In genomic region chr17:32109201-32109940, GRCm38 (mm10) we compare ENCODE assay signal across 22 mouse cellular contexts. TPM values are rescaled to one million over a fixed set of nuclear protein-coding genes. Genes with fewer than 3 reads are reported as not detected.
A peak's percentile ranks its signal among the peaks of the same experiment; 100 is the strongest.
DNase-seq lines count a peak whose midpoint lies in the region; ATAC-seq lines count a peak whose summit lies in the region.
"Had no signal": no experiment of that assay in that cellular context is flagged by ENCODE, and none has a peak within 500 bp of the region (broad histone marks: within the 10 kb centered on the region; RNA-seq: fewer than 3 reads in every experiment).

No protein-coding gene starts in this region.

- H3K9ac ChIP-seq in liver, embryonic 13.5 days: peak overlapping the region; percentile 67
- no peak overlapping the region for H3K9ac ChIP-seq in forebrain, embryonic 14.5 days (ENCODE audit: low read length)
- H3K9ac ChIP-seq: forebrain, embryonic 15.5 days; hindbrain, embryonic 15.5 days; intestine, embryonic 15.5 days; neural tube, embryonic 13.5 days had no signal

- H3K36me3 ChIP-seq in megakaryocyte, embryonic 14.5 days (replicated peaks; ENCODE audit: low read length): no peaks in the 10 kb centered on the region
- H3K36me3 ChIP-seq in liver, embryonic 13.5 days: no peaks in the 10 kb centered on the region
- H3K36me3 ChIP-seq in forebrain, embryonic 14.5 days (ENCODE audit: control insufficient read depth, insufficient read depth, low read length): no peaks in the 10 kb centered on the region
- H3K36me3 ChIP-seq: embryonic facial prominence, embryonic 10.5 days; forebrain, embryonic 15.5 days; hindbrain, embryonic 15.5 days; intestine, embryonic 15.5 days; neural tube, embryonic 13.5 days had no signal

- peak overlapping the region; percentile 65 for H3K4me3 ChIP-seq in megakaryocyte, embryonic 14.5 days (replicated peaks)
- H3K4me3 ChIP-seq in liver, embryonic 13.5 days (replicated peaks): no peak overlapping the region
- H3K4me3 ChIP-seq in forebrain, embryonic 14.5 days (ENCODE audit: low read depth, low read length): no peak overlapping the region
- H3K4me3 ChIP-seq: embryonic facial prominence, embryonic 10.5 days; forebrain, embryonic 15.5 days; heart, adult 2 months; hindbrain, embryonic 15.5 days; intestine, embryonic 15.5 days; left cerebral cortex, adult 2 months; neural tube, embryonic 13.5 days had no signal

- DNase-seq in adrenal gland, adult (ENCODE audit: inconsistent age in 2 of 2, low spot score in 1 of 2): peak; percentile 59 to 78
- DNase-seq in adrenal gland, postnatal 14 days: no peak
- DNase-seq in liver, embryonic 13.5 days: no peak
- DNase-seq in lung, postnatal 10 days: no peak
- no peak for DNase-seq in urinary bladder, postnatal 14 days (ENCODE audit: low spot score)
- no peak for DNase-seq in forebrain, embryonic 14.5 days (ENCODE audit: low spot score)
- DNase-seq: cerebellum, adult 9-10 months; gastrocnemius, postnatal 14 days; heart, adult 2 months; heart, postnatal 10 days; kidney, postnatal 36 days; left cerebral cortex, postnatal 4 days; lung, adult 18-20 months; spleen, adult 18-20 months had no signal

- H3K9me3 ChIP-seq in megakaryocyte, embryonic 14.5 days: no peaks in the 10 kb centered on the region
- H3K9me3 ChIP-seq in liver, embryonic 13.5 days (replicated peaks): no peaks in the 10 kb centered on the region
- H3K9me3 ChIP-seq in forebrain, embryonic 14.5 days (replicated peaks; ENCODE audit: control insufficient read depth, low read length): no peaks in the 10 kb centered on the region
- H3K9me3 ChIP-seq: embryonic facial prominence, embryonic 10.5 days; forebrain, embryonic 15.5 days; hindbrain, embryonic 15.5 days; intestine, embryonic 15.5 days; neural tube, embryonic 13.5 days had no signal

- H3K4me1 ChIP-seq in megakaryocyte, embryonic 14.5 days: peaks cover 96% of the 10 kb centered on the region
- H3K4me1 ChIP-seq in liver, embryonic 13.5 days (replicated peaks): peaks cover 93% of the 10 kb centered on the region
- H3K4me1 ChIP-seq in forebrain, embryonic 14.5 days (ENCODE audit: control insufficient read depth, insufficient read depth, low read length): no peaks in the 10 kb centered on the region; the same call in 1 of the 2 replicates

- H3K27me3 ChIP-seq in megakaryocyte, embryonic 14.5 days (replicated peaks): no peaks in the 10 kb centered on the region
- peaks cover 4% of the 10 kb centered on the region; the same call in 1 of the 2 replicates for H3K27me3 ChIP-seq in liver, embryonic 13.5 days
- peaks cover 3% of the 10 kb centered on the region; the same call in 1 of the 2 replicates for H3K27me3 ChIP-seq in forebrain, embryonic 14.5 days (replicated peaks; ENCODE audit: control insufficient read depth, insufficient read depth, low read length)
- H3K27me3 ChIP-seq: intestine, embryonic 15.5 days had no signal

- H3K4me2 ChIP-seq in liver, embryonic 13.5 days: peak overlapping the region; percentile 54
- no peak overlapping the region for H3K4me2 ChIP-seq in forebrain, embryonic 14.5 days (ENCODE audit: low read length)
- H3K4me2 ChIP-seq: forebrain, embryonic 15.5 days; hindbrain, embryonic 15.5 days; intestine, embryonic 15.5 days; neural tube, embryonic 13.5 days had no signal

- peak overlapping the region; percentile 98 for H3K27ac ChIP-seq in liver, embryonic 13.5 days
- no peak overlapping the region for H3K27ac ChIP-seq in forebrain, embryonic 14.5 days (ENCODE audit: low read depth, low read length)
- H3K27ac ChIP-seq: embryonic facial prominence, embryonic 10.5 days; forebrain, embryonic 15.5 days; heart, adult 2 months; hindbrain, embryonic 15.5 days; intestine, embryonic 15.5 days; left cerebral cortex, adult 2 months; neural tube, embryonic 13.5 days had no signal

- ATAC-seq in megakaryocyte, adult 5-6 weeks (ENCODE audit: poor library complexity, severe bottlenecking): no peak
- no peak for ATAC-seq in liver, embryonic 13.5 days (ENCODE audit: low read depth)
- ATAC-seq in forebrain, embryonic 14.5 days: no peak
- ATAC-seq: forebrain, embryonic 15.5 days; intestine, embryonic 15.5 days had no signal

- WGBS in liver, embryonic 13.5 days (ENCODE audit: insufficient replicate concordance): 51% methylated on average over 6 of the region's 6 CpGs
- 68% methylated on average over 6 of the region's 6 CpGs for whole genome bisulfite sequencing in forebrain, embryonic 14.5 days

RNA-seq across cellular contexts. Expression of gene Notch3, which starts 57.3 kb away (rescaled TPM):
- total RNA-seq in adrenal gland, postnatal 14 days (2021): 22.9 and 26.2 TPM in 2 replicates
- 0.23 and 1.4 TPM in 2 replicates for polyA plus RNA-seq in megakaryocyte, embryonic 14.5 days (2012; ENCODE audit: insufficient read depth, low replicate concordance)
- total RNA-seq in megakaryocyte, adult 5-6 weeks (2015): 0.18 TPM in 1 of 2 replicates, not detected in the other
- 0.04 and 0.08 TPM in 2 replicates for total RNA-seq in megakaryocyte, adult 5-6 weeks (2017)
- polyA plus RNA-seq in liver, embryonic 13.5 days (2015; fragmentation: Nextera tagmentation; extraction: Ambion mirVana): 0.45 and 0.48 TPM in 2 replicates
- 5.6 and 6.0 TPM in 2 replicates for polyA plus RNA-seq in forebrain, embryonic 14.5 days (2014; fragmentation: Nextera tagmentation; extraction: Ambion mirVana)

Comparison
In these comparisons a context has a peak if more than half of its experiments do, and no peak if none do; other contexts are left out.
1. DNase-seq: peak in adrenal gland, adult (2 of 2); none in adrenal gland, postnatal 14 days (single experiment), liver, embryonic 13.5 days (single experiment), lung, postnatal 10 days (single experiment), urinary bladder, postnatal 14 days (single experiment) and forebrain, embryonic 14.5 days (single experiment).